Mouse (Mus musculus) intestine, postnatal 0 days (tissue): ENCODE results near the gene Ncam2. TPM values are rescaled to one million over a fixed set of nuclear protein-coding genes. Genes with fewer than 3 reads are reported as not detected.

Experiments used
- ATAC-seq: fragments of 200-750 bp; cut with Nextera tagmentation; 2 replicates; pipeline ENCODE4 v1.8.0; 2017; ENCODE audit warnings: mild to moderate bottlenecking, moderate TSS enrichment, moderate library complexity
- H3K27ac ChIP-seq: fragments of 300-500 bp; sonication (generic); 2 replicates; pipeline ENCODE4 v1.5.1; 2014; ENCODE audit warnings: mild to moderate bottlenecking, low read depth, low read length, moderate library complexity
- H3K27me3 ChIP-seq: fragments of 300-500 bp; sonication (generic); replicated peaks from 2 replicates; pipeline ENCODE4 v1.6.1; 2014; ENCODE audit warnings: low read length, mixed read lengths; ENCODE audit not compliant: control insufficient read depth, insufficient read depth
- H3K36me3 ChIP-seq: fragments of 300-500 bp; sonication (generic); 2 replicates; pipeline ENCODE4 v1.6.1; 2014; ENCODE audit warnings: mild to moderate bottlenecking, moderate library complexity; ENCODE audit not compliant: control insufficient read depth, insufficient read depth
- H3K4me1 ChIP-seq: fragments of 300-500 bp; sonication (generic); replicated peaks from 2 replicates; pipeline ENCODE4 v1.6.1; 2014; ENCODE audit warnings: antibody characterized with exemption, low read length, mixed read lengths; ENCODE audit not compliant: control insufficient read depth, insufficient read depth
- H3K4me2 ChIP-seq: fragments of 300-500 bp; sonication (generic); replicated peaks from 2 replicates; pipeline ENCODE4 v1.6.1; 2014; ENCODE audit warnings: low read depth, mild to moderate bottlenecking, moderate library complexity
- H3K4me3 ChIP-seq: fragments of 300-500 bp; sonication (generic); 2 replicates; pipeline ENCODE4 v1.5.1; 2014; ENCODE audit warnings: low read depth, low read length
- H3K9ac ChIP-seq: fragments of 300-500 bp; sonication (generic); 2 replicates; pipeline ENCODE4 v1.6.1; 2014; ENCODE audit warnings: mild to moderate bottlenecking, low read depth, low read length
- H3K9me3 ChIP-seq: fragments of 300-500 bp; sonication (generic); 2 replicates; pipeline ENCODE4 v1.6.1; 2016; ENCODE audit warnings: mixed run types; ENCODE audit not compliant: control insufficient read depth
- CTCF ChIP-seq: sonication (generic); IDR thresholded peaks from 2 replicates; pipeline ENCODE4 v1.5.1; 2016; ENCODE audit warnings: low read depth, mild to moderate bottlenecking, control low read depth, antibody characterized with exemption, moderate library complexity
- WGBS: fragments of 180-500 bp; shearing (Covaris S2); extraction: QIAGEN DNeasy Blood & Tissue Kit; methylation state at CpG from one replicate; pipeline ENCODE4 v1.1.7; 2014; 5-methylcytosine and 5-hydroxymethylcytosine counted together
- polyA plus RNA-seq: library from polyadenylated mRNA; unstranded; fragments of >200 nt; fragmentation: Nextera tagmentation; extraction: Ambion mirVana; gene quantifications from 2 replicates; pipeline ENCODE4 v1.2.1, GENCODE M21; 2015

The Ncam2 gene
- polyA plus RNA-seq, 1 experiment from 2014 or later = 1.7 TPM

DNA sequence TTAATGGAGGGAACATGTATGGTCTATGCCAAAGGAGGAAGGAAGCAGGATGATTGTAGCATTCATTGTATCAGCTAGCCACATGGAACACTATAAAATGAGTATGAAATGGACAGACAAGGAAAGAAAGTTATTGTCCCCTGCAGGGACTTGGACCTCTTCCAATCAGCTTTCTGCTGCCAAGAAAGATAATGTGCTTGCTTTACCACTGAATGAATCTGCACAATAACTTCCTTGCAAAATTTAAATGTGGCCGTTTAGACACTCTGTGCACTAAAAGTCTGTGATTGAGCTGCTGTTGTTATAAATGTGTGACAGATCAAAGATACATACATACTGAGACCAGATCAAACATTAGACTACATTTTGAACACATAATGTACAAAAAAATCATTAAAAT, 451.1 kb downstream of the Ncam2 start:
- 29% methylated on average over 1 of the region's 1 CpGs for WGBS
- no peak for ATAC-seq

DNA sequence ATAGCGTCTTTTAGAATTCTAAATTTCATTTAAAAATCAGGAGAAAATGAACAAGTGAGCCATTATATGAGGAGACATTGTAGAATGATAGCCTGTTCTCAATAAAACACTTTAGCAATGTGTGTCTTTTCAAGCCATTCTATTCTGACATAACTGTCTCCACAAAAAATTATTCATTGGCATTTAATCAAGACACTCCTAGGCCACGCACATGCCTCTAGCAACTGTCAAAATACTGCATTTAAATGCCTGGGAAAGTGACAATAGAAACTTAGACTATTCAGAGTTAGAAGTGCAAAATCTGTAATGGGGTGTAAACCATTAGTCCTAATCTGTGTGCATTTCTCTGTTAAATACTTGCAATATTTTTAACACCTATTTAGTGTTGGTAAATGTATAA, 456.1 kb downstream of the Ncam2 start:
- 79% methylated on average over 2 of the region's 2 CpGs for WGBS
- Histone ChIP-seq H3K4me2 (no peak overlapping the region), H3K27me3 (no peaks in the 10 kb centered on the region), H3K9me3 (no peaks in the 10 kb centered on the region), H3K4me3 (no peak overlapping the region), H3K27ac (no peak overlapping the region), H3K36me3 (no peaks in the 10 kb centered on the region), H3K4me1 (no peaks in the 10 kb centered on the region), H3K9ac (no peak overlapping the region)
- TF ChIP-seq CTCF = no peak
- ATAC-seq = no peak

More for the DNA sequence above, 451.1 kb downstream of the Ncam2 start:
- TF ChIP-seq CTCF = no peak
- Histone ChIP-seq H3K4me3 (no peak overlapping the region), H3K4me1 (no peaks in the 10 kb centered on the region), H3K36me3 (no peaks in the 10 kb centered on the region), H3K4me2 (no peak overlapping the region), H3K27ac (no peak overlapping the region), H3K27me3 (no peaks in the 10 kb centered on the region), H3K9me3 (no peaks in the 10 kb centered on the region), H3K9ac (no peak overlapping the region)

DNA sequence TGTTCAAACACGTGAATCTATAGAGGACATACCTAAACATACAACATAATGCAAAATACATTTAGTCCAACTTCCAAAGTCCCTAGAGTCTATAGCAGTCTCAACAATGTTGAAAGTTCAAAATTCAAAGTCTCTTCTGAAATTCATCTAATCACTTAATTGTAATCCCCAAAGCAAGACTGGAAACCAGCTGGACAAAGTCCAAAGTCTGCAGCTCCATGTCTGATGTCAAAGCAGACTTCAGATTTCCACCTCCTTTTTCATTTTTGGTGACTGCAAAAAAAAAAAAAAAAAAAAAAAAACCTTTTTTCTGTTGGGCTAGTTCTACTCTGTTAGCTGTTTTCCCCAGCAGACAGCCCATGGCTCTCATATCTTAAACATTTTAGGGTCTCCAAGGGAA, 473.4 kb downstream of the Ncam2 start:
- ATAC-seq = no peak
- Histone ChIP-seq H3K27me3 (no peaks in the 10 kb centered on the region), H3K36me3 (no peaks in the 10 kb centered on the region), H3K9me3 (no peaks in the 10 kb centered on the region), H3K4me1 (no peaks in the 10 kb centered on the region), H3K4me3 (no peak overlapping the region), H3K9ac (no peak overlapping the region), H3K4me2 (no peak overlapping the region), H3K27ac (no peak overlapping the region)
- TF ChIP-seq CTCF = no peak
- WGBS = 68% methylated on average over 1 of the region's 1 CpGs

DNA sequence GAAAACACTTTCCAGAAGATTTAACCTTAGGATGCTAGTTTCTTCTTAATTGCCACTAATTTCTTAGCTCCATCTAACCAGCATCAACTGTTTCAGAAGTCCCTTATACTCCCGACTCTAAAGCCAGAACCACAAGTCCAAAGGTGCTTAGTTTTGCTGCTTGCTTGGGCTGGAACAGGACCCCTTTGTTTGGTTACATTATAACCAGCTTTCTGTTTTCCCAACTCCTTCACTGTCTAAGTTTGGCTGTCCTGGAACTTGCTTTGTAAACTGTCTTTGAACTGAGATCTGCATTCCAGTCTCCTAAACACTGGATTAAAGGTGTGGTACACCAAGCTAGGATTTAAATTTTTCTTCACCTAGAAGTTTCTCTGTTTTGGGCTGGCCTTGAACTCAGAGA, 475.0 kb downstream of the Ncam2 start:
- Histone ChIP-seq H3K4me1 (no peaks in the 10 kb centered on the region), H3K27ac (no peak overlapping the region), H3K4me3 (no peak overlapping the region), H3K36me3 (no peaks in the 10 kb centered on the region), H3K27me3 (no peaks in the 10 kb centered on the region), H3K4me2 (no peak overlapping the region), H3K9ac (no peak overlapping the region), H3K9me3 (no peaks in the 10 kb centered on the region)
- no peak for TF ChIP-seq CTCF
- ATAC-seq = no peak
- 67% methylated on average over 1 of the region's 1 CpGs for WGBS
